Mouse (Mus musculus) G1E (cell line): ENCODE measurements around the gene Tjp1.

Experiments
- CTCF ChIP-seq: IDR thresholded peaks from 2 replicates; pipeline ENCODE4 v1.5.1; 2012; ENCODE audit warnings: low read depth, low read length, inconsistent platforms, mixed read lengths
- GATA1 ChIP-seq: IDR thresholded peaks from 2 replicates; pipeline ENCODE4 v1.6.1; 2012; ENCODE audit warnings: borderline replicate concordance, low read length, inconsistent platforms, mixed read lengths

DNA sequence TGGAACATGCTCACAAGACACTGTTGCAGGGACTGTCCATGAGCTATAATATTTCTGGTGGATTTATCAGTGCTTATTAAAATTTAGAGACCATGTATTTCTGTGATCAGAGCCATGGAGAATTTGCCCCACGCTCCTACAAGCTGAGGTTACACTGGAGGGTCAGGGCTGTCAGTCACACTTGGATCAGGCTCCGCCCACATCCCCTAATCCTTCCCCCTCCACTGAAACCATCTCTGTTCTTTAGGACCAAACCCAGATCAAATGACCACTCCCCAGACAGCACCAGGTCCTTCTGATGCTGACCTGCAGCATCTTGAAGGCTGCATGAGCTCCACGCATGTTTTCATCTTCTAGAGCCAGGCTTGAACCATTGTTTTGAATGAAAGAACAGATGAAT lies 111.1 kb downstream of the Tjp1 start:
- TF ChIP-seq CTCF (no peak), GATA1 (no peak)
